In the genomic region with DNA sequence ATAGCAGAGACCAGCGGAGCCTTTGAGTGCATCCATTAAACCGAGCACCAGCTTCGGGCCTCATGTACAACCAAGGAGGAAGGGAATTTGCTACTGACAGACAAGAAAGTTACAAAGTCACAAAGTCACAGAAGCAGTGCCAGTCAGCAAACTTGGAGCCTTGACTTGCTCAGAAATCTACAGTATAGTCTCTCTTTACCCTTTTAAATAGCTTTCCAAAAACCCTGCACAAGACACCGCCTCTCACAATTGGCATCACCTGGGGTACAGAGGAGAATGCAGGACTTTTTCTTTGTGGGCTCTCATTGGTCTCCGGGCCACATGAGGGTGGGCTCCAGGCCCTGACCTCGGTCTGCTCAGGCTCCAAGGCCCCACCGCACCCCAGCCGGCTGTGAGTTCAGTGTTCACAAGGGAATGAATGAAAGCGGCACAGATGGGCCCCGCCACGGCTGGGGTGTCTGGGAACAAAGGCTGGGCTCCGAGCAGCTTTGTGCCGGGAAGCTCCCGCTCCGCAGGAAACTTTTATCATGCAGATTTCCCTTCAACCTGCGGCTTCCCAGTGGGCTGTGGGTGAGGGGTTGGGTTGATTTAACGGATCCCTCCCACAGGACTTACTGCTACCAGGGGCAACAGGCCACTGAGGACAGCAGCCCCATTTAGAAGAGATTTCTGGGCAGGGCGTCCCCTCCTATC, we compare ENCODE assay signal across 13 mouse cellular contexts. TPM values are rescaled to one million over a fixed set of nuclear protein-coding genes. Genes with fewer than 3 reads are reported as not detected.
DNase-seq lines count a peak whose midpoint lies in the region; ATAC-seq and TF ChIP-seq lines count a peak whose summit lies in the region.
"Had no signal": no experiment of that assay in that cellular context is flagged by ENCODE, and none has a peak within 500 bp of the region (broad histone marks: within the 10 kb centered on the region; RNA-seq: fewer than 3 reads in every experiment).

No protein-coding gene starts in this region.

- no peak for DNase-seq in liver, postnatal 0 days
- DNase-seq in midbrain, embryonic 10.5 days (ENCODE audit: low spot score): peak; percentile 97
- DNase-seq in yolk sac, embryonic 10.5 days (ENCODE audit: low spot score): peak; percentile 25
- no peak for DNase-seq in kidney, adult 2 months
- no peak for DNase-seq in thymus, postnatal 0 days (ENCODE audit: low spot score)
- DNase-seq in thymus, postnatal 4 days: no peak
- DNase-seq: thymus, adult 2 months had no signal

- H3K9ac ChIP-seq in liver, embryonic 12.5 days: no peak overlapping the region
- H3K9ac ChIP-seq in liver, postnatal 0 days (replicated peaks): no peak overlapping the region
- H3K9ac ChIP-seq in forebrain, embryonic 12.5 days: peak overlapping the region; percentile 44

- 0 out of 2 replicates have a peak, but pooled peaks have one; percentile 14 for ATAC-seq in liver, embryonic 12.5 days
- ATAC-seq in liver, postnatal 0 days: no peak
- peak; percentile 86 for ATAC-seq in forebrain, embryonic 12.5 days (ENCODE audit: low FRiP score)
- ATAC-seq: inflammation-experienced regulatory T-cells, adult 6 months had no signal

- H3K4me3 ChIP-seq in liver, embryonic 12.5 days: no peak overlapping the region
- no peak overlapping the region for H3K4me3 ChIP-seq in liver, postnatal 0 days (ENCODE audit: low read depth, low read length)
- peak overlapping the region; percentile 18; the same call in 1 of the 2 replicates for H3K4me3 ChIP-seq in forebrain, embryonic 12.5 days (replicated peaks)
- H3K4me3 ChIP-seq in midbrain, embryonic 10.5 days: peak overlapping the region; percentile 41
- H3K4me3 ChIP-seq in kidney, adult 2 months (ENCODE audit: insufficient read depth, low read depth, low read length): no peak overlapping the region
- H3K4me3 ChIP-seq: embryonic facial prominence, embryonic 13.5 days had no signal

- no peak overlapping the region for H3K27ac ChIP-seq in liver, embryonic 12.5 days
- no peak overlapping the region for H3K27ac ChIP-seq in liver, postnatal 0 days (ENCODE audit: low read depth)
- H3K27ac ChIP-seq in forebrain, embryonic 12.5 days: peak overlapping the region; percentile 97
- H3K27ac ChIP-seq in midbrain, embryonic 10.5 days (replicated peaks): peak overlapping the region; percentile 95
- H3K27ac ChIP-seq in kidney, adult 2 months (ENCODE audit: insufficient read depth, low read depth, low read length): no peak overlapping the region
- H3K27ac ChIP-seq: embryonic facial prominence, embryonic 13.5 days; macrophage had no signal

- no peak for TF ChIP-seq POLR2A in kidney, adult 2 months (IDR thresholded peaks at IDR 0.05; ENCODE audit: low read depth, low read length)

- WGBS in liver, embryonic 12.5 days (ENCODE audit: insufficient replicate concordance): 80% methylated on average over 18 of the region's 18 CpGs
- 78% methylated on average over 18 of the region's 18 CpGs for WGBS in liver, postnatal 0 days (ENCODE audit: insufficient replicate concordance)
- 5% methylated on average over 18 of the region's 18 CpGs for WGBS in forebrain, embryonic 12.5 days
- WGBS in midbrain, embryonic 10.5 days: 14% methylated on average over 18 of the region's 18 CpGs
- 78% methylated on average over 18 of the region's 18 CpGs for WGBS in kidney, adult 2 months

- peaks cover 97% of the 10 kb centered on the region for H3K36me3 ChIP-seq in liver, embryonic 12.5 days
- peaks cover 65% of the 10 kb centered on the region for H3K36me3 ChIP-seq in liver, postnatal 0 days (replicated peaks; ENCODE audit: insufficient read depth, low read length)
- peaks cover 52% of the 10 kb centered on the region for H3K36me3 ChIP-seq in forebrain, embryonic 12.5 days (replicated peaks)
- peaks cover 75% of the 10 kb centered on the region for H3K36me3 ChIP-seq in midbrain, embryonic 10.5 days
- H3K36me3 ChIP-seq in kidney, adult 2 months (ENCODE audit: control insufficient read depth, insufficient read depth, low read length): peaks cover 4% of the 10 kb centered on the region

- no peak for TF ChIP-seq CTCF in liver, postnatal 0 days (IDR thresholded peaks at IDR 0.05; ENCODE audit: low read depth)
- TF ChIP-seq CTCF in kidney, adult 2 months (conservative IDR thresholded peaks at IDR 0.05; ENCODE audit: insufficient read depth, insufficient read length, low read depth, low read length): no peak

- H3K9me3 ChIP-seq in liver, embryonic 12.5 days (replicated peaks): no peaks in the 10 kb centered on the region
- H3K9me3 ChIP-seq in liver, postnatal 0 days (ENCODE audit: low read length): no peaks in the 10 kb centered on the region
- no peaks in the 10 kb centered on the region for H3K9me3 ChIP-seq in forebrain, embryonic 12.5 days
- no peaks in the 10 kb centered on the region for H3K9me3 ChIP-seq in midbrain, embryonic 10.5 days (replicated peaks)
- H3K9me3 ChIP-seq: embryonic facial prominence, embryonic 13.5 days had no signal

- no peak overlapping the region for H3K4me2 ChIP-seq in liver, embryonic 12.5 days
- H3K4me2 ChIP-seq in liver, postnatal 0 days (ENCODE audit: low read depth, low read length): no peak overlapping the region
- H3K4me2 ChIP-seq in forebrain, embryonic 12.5 days: peak overlapping the region; percentile 41
- H3K4me2 ChIP-seq: embryonic facial prominence, embryonic 13.5 days had no signal

- no peaks in the 10 kb centered on the region for H3K4me1 ChIP-seq in liver, embryonic 12.5 days
- no peaks in the 10 kb centered on the region for H3K4me1 ChIP-seq in liver, postnatal 0 days (ENCODE audit: insufficient read depth)
- H3K4me1 ChIP-seq in forebrain, embryonic 12.5 days: peaks cover 60% of the 10 kb centered on the region
- H3K4me1 ChIP-seq in midbrain, embryonic 10.5 days: peaks cover 71% of the 10 kb centered on the region
- H3K4me1 ChIP-seq in kidney, adult 2 months (ENCODE audit: control insufficient read depth, insufficient read depth, low read length): no peaks in the 10 kb centered on the region
- H3K4me1 ChIP-seq: embryonic facial prominence, embryonic 13.5 days had no signal

- TF ChIP-seq EP300 in liver, postnatal 0 days (IDR thresholded peaks at IDR 0.05; ENCODE audit: low read depth): no peak

- no peaks in the 10 kb centered on the region for H3K27me3 ChIP-seq in liver, embryonic 12.5 days (replicated peaks)
- no peaks in the 10 kb centered on the region for H3K27me3 ChIP-seq in liver, postnatal 0 days (ENCODE audit: insufficient read depth, low read length)
- no peaks in the 10 kb centered on the region for H3K27me3 ChIP-seq in forebrain, embryonic 12.5 days
- H3K27me3 ChIP-seq in midbrain, embryonic 10.5 days (ENCODE audit: low read depth, poor library complexity, severe bottlenecking): no peaks in the 10 kb centered on the region
- no peaks in the 10 kb centered on the region for H3K27me3 ChIP-seq in kidney, adult 2 months (replicated peaks; ENCODE audit: control insufficient read depth, insufficient read depth, low read length)
- H3K27me3 ChIP-seq: CH12.LX; embryonic facial prominence, embryonic 13.5 days had no signal

RNA-seq across cellular contexts. Expression of a gene that starts 11.7 kb away (rescaled TPM):
- polyA plus RNA-seq in liver, embryonic 12.5 days (2016; fragmentation: Nextera tagmentation; extraction: Ambion mirVana): 132 and 134 TPM in 2 replicates
- 39.0 and 41.7 TPM in 2 replicates for polyA plus RNA-seq in liver, postnatal 0 days (2015; fragmentation: Nextera tagmentation; extraction: Ambion mirVana)
- 186 and 205 TPM in 2 replicates for polyA plus RNA-seq in forebrain, embryonic 12.5 days (2016; fragmentation: Nextera tagmentation; extraction: Ambion mirVana)
- polyA plus RNA-seq in midbrain, embryonic 10.5 days (2016; fragmentation: Nextera tagmentation; extraction: Ambion mirVana): 179 and 187 TPM in 2 replicates
- 49.2 and 58.8 TPM in 2 replicates for polyA plus RNA-seq in kidney, adult 2 months (2012; rRNA removed)
- 122 and 127 TPM in 2 replicates for polyA plus RNA-seq in thymus, postnatal 0 days (2015; fragmentation: Nextera tagmentation; extraction: Ambion mirVana)

RNA-seq across cellular contexts. Expression of a gene that starts 18.0 kb away (rescaled TPM):
- polyA plus RNA-seq in liver, embryonic 12.5 days (2016; fragmentation: Nextera tagmentation; extraction: Ambion mirVana): 0.49 and 0.93 TPM in 2 replicates
- 0.18 and 0.30 TPM in 2 replicates for polyA plus RNA-seq in liver, postnatal 0 days (2015; fragmentation: Nextera tagmentation; extraction: Ambion mirVana)
- polyA plus RNA-seq in forebrain, embryonic 12.5 days (2016; fragmentation: Nextera tagmentation; extraction: Ambion mirVana): 60.4 and 61.3 TPM in 2 replicates
- polyA plus RNA-seq in midbrain, embryonic 10.5 days (2016; fragmentation: Nextera tagmentation; extraction: Ambion mirVana): 53.7 and 67.5 TPM in 2 replicates
- 60.5 and 67.4 TPM in 2 replicates for polyA plus RNA-seq in kidney, adult 2 months (2012; rRNA removed)
- polyA plus RNA-seq in thymus, postnatal 0 days (2015; fragmentation: Nextera tagmentation; extraction: Ambion mirVana): 2.2 and 3.4 TPM in 2 replicates
- polyA plus RNA-seq: macrophage had no signal

RNA-seq across cellular contexts. Expression of a gene that starts 49.7 kb away (rescaled TPM):
- polyA plus RNA-seq in liver, embryonic 12.5 days (2016; fragmentation: Nextera tagmentation; extraction: Ambion mirVana): 20.2 and 21.2 TPM in 2 replicates
- polyA plus RNA-seq in liver, postnatal 0 days (2015; fragmentation: Nextera tagmentation; extraction: Ambion mirVana): 5.6 and 7.8 TPM in 2 replicates
- polyA plus RNA-seq in forebrain, embryonic 12.5 days (2016; fragmentation: Nextera tagmentation; extraction: Ambion mirVana): 82.6 and 83.1 TPM in 2 replicates
- polyA plus RNA-seq in midbrain, embryonic 10.5 days (2016; fragmentation: Nextera tagmentation; extraction: Ambion mirVana): 93.3 and 105 TPM in 2 replicates
- 1.6 and 1.7 TPM in 2 replicates for polyA plus RNA-seq in kidney, adult 2 months (2012; rRNA removed)
- polyA plus RNA-seq in thymus, postnatal 0 days (2015; fragmentation: Nextera tagmentation; extraction: Ambion mirVana): 16.7 and 17.1 TPM in 2 replicates

Comparison
In these comparisons a context has a peak if more than half of its experiments do, and no peak if none do; other contexts are left out.
1. H3K27ac ChIP-seq: peak in forebrain, embryonic 12.5 days (single experiment) and midbrain, embryonic 10.5 days (single experiment); none in liver, embryonic 12.5 days (single experiment), liver, postnatal 0 days (single experiment) and kidney, adult 2 months (single experiment).
2. H3K4me3 ChIP-seq: peak in forebrain, embryonic 12.5 days (single experiment) and midbrain, embryonic 10.5 days (single experiment); none in liver, embryonic 12.5 days (single experiment), liver, postnatal 0 days (single experiment) and kidney, adult 2 months (single experiment).
3. DNase-seq: peak in midbrain, embryonic 10.5 days (single experiment) and yolk sac, embryonic 10.5 days (single experiment); none in liver, postnatal 0 days (single experiment), kidney, adult 2 months (single experiment), thymus, postnatal 0 days (single experiment) and thymus, postnatal 4 days (single experiment).
4. RNA of a gene that starts 18.0 kb away (polyA plus RNA-seq): 60.5 to 67.4 TPM in kidney, adult 2 months, 60.4 to 61.3 TPM in forebrain, embryonic 12.5 days and 53.7 to 67.5 TPM in midbrain, embryonic 10.5 days; 2.2 to 3.4 TPM in thymus, postnatal 0 days, 0.49 to 0.93 TPM in liver, embryonic 12.5 days and 0.18 to 0.30 TPM in liver, postnatal 0 days; every median in the first group is over 10 times any median in the second.